Mouse (Mus musculus) heart, adult 2 months (tissue): ENCODE measurements around the gene Olfm1. TPM values are rescaled to one million over a fixed set of nuclear protein-coding genes. Genes with fewer than 3 reads are reported as not detected.

Source experiments
- DNase-seq, 2 experiments: peaks; one replicate each; pipeline ENCODE4 v3.0.0; 2021
- H3K27ac ChIP-seq: fragments of 200-600 bp; 2 replicates; pipeline ENCODE4 v1.8.1; 2022
- H3K27me3 ChIP-seq: fragments of 200-500 bp; 2 replicates; pipeline ENCODE4 v1.6.1; 2012; ENCODE audit warnings: mild to moderate bottlenecking, low read length, inconsistent platforms, mixed read lengths; ENCODE audit not compliant: control insufficient read depth, insufficient read depth
- H3K36me3 ChIP-seq: fragments of 200-500 bp; 2 replicates; pipeline ENCODE4 v1.6.1; 2012; ENCODE audit warnings: low read length, inconsistent platforms; ENCODE audit not compliant: control insufficient read depth, insufficient read depth
- H3K4me1 ChIP-seq: fragments of 200-500 bp; 2 replicates; pipeline ENCODE4 v1.6.1; 2011; ENCODE audit warnings: low read length; ENCODE audit not compliant: control insufficient read depth, insufficient read depth
- H3K4me3 ChIP-seq: fragments of 200-600 bp; 2 replicates; pipeline ENCODE4 v1.8.1; 2022
- H3K79me2 ChIP-seq: fragments of 200-500 bp; replicated peaks from 2 replicates; pipeline ENCODE4 v1.6.1; 2012; ENCODE audit warnings: mild to moderate bottlenecking, inconsistent platforms, low read length, moderate library complexity, mixed read lengths; ENCODE audit not compliant: control insufficient read depth, insufficient read depth
- H3K9ac ChIP-seq: fragments of 200-500 bp; 2 replicates; pipeline ENCODE4 v1.6.1; 2012; ENCODE audit warnings: low read depth, mild to moderate bottlenecking, control low read depth, inconsistent platforms, low read length, mixed read lengths
- CTCF ChIP-seq: fragments of 200-600 bp; IDR thresholded peaks from 2 replicates; pipeline ENCODE4 v1.8.1; 2022; ENCODE audit warnings: antibody characterized with exemption, mild to moderate bottlenecking, moderate library complexity
- EP300 ChIP-seq: fragments of 200-500 bp; IDR thresholded peaks from 2 replicates; pipeline ENCODE4 v1.6.1; 2011; ENCODE audit warnings: low read depth, low read length, control low read depth; ENCODE audit not compliant: insufficient read depth
- POLR2A ChIP-seq: fragments of 200-500 bp; IDR thresholded peaks from 2 replicates; pipeline ENCODE4 v1.6.1; 2011; ENCODE audit warnings: mild to moderate bottlenecking, low read depth, low read length, control low read depth; ENCODE audit not compliant: insufficient read depth
- WGBS: fragments of 180-500 bp; shearing (Covaris S2); methylation state at CpG from one replicate; pipeline ENCODE4 v1.1.7; 2018; 5-methylcytosine and 5-hydroxymethylcytosine counted together
- intact Hi-C: fragments of 180-260 bp; cut with DNase I; formaldehyde crosslinking; loops from one replicate; pipeline ENCODE4 v1.15.1; 2025
- polyA plus RNA-seq: library from polyadenylated mRNA; depleted of rRNA; stranded (reverse); fragments of >200 nt; gene quantifications from 2 replicates; pipeline ENCODE4 v1.2.3, GENCODE M21; 2012
- total RNA-seq, 2 experiments: library from RNA; stranded (reverse); gene quantifications; 2 replicates each; pipeline ENCODE4 v1.2.3; 2021

Gene Olfm1
- total and polyA plus RNA-seq, 3 experiments = 9.1 to 17.6 (median 9.1) TPM

DNA sequence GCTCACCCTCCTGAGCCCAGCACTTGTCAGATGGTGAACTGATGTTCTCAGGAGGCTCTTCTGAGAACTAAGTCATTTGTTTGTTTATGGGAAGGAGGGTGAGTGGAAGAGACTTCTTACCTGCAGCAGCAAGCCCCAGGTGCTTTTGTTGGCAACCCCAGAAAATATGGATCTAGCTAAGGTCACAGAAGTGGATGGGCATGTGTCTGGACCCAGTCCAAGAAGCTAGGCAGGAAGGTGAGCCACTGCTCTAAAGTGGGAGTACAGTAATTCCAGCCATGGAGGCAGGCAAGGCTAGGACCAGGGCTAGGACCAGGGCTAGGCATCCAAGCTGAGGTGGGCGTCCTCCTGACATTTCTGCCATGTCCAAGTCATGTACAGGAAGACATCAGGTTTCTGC is 26.8 kb downstream of the Olfm1 start:
- no peak for DNase-seq
- WGBS = 90% methylated on average over 1 of the region's 1 CpGs
- Histone ChIP-seq H3K9ac (no peak overlapping the region), H3K27me3 (no peaks in the 10 kb centered on the region), H3K79me2 (no peaks in the 10 kb centered on the region), H3K4me1 (no peaks in the 10 kb centered on the region), H3K36me3 (no peaks in the 10 kb centered on the region), H3K27ac (no peak overlapping the region; the same call in 1 of the 2 replicates), H3K4me3 (no peak overlapping the region)
- TF ChIP-seq POLR2A = no peak
- TF ChIP-seq CTCF = no peak
- no peak for TF ChIP-seq EP300
- intact Hi-C loops = no loop called here

DNA sequence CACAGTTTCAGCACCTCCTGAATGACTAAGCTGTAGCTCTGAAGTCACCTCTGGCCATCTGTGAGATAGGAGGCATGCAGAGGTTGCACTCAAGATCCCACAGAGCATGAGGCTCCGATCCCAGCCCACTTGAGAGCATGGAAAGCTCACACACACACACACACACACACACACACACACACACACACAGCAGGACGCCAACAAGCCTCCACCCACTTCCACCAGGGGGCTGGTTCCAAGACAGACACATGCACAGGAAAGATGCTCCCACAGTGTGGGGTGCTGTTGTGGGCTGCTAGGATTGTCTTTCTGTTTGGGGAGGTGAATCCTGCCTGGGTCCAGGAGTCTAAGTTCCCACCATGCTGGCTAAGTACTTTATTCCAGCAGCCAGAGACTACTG is 29.0 kb downstream of the Olfm1 start:
- no peaks in the 10 kb centered on the region for H3K36me3 ChIP-seq
- TF ChIP-seq EP300 (no peak), CTCF (no peak), POLR2A (no peak)
- DNase-seq = no peak
- intact Hi-C loops = no loop called here
- H3K4me1 ChIP-seq = no peaks in the 10 kb centered on the region
- 53% methylated on average over 2 of the region's 2 CpGs for WGBS
- no peaks in the 10 kb centered on the region for H3K27me3 ChIP-seq
- no peak overlapping the region for H3K27ac ChIP-seq
- no peak overlapping the region for H3K9ac ChIP-seq
- no peak overlapping the region for H3K4me3 ChIP-seq
- H3K79me2 ChIP-seq = no peaks in the 10 kb centered on the region

DNA sequence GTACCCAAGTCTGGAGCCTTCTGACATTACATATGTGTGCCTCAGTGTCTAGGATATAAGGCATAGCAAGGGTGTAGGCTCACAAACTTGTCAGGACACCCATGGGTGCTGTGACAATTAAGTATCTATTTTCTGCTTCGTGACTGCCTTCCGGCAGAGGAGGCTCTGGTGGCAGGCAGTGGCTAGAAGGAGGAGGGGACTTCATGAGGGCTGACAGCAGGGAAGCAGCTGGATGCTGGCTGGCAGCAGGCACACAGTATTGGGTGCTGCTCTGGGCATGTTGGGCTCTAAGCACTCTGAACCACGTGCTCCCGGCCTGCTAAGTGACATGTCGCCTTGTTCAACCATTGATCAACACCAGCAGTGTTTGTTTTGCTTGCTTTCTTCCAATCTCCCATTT is 32.0 kb downstream of the Olfm1 start:
- Histone ChIP-seq H3K4me3 (no peak overlapping the region), H3K27ac (no peak overlapping the region), H3K36me3 (no peaks in the 10 kb centered on the region), H3K4me1 (no peaks in the 10 kb centered on the region), H3K9ac (no peak overlapping the region), H3K27me3 (no peaks in the 10 kb centered on the region), H3K79me2 (no peaks in the 10 kb centered on the region)
- TF ChIP-seq POLR2A = no peak
- no peak for TF ChIP-seq EP300
- TF ChIP-seq CTCF = no peak
- intact Hi-C loops = no loop called here
- 75% methylated on average over 5 of the region's 5 CpGs for WGBS
- DNase-seq = no peak

DNA sequence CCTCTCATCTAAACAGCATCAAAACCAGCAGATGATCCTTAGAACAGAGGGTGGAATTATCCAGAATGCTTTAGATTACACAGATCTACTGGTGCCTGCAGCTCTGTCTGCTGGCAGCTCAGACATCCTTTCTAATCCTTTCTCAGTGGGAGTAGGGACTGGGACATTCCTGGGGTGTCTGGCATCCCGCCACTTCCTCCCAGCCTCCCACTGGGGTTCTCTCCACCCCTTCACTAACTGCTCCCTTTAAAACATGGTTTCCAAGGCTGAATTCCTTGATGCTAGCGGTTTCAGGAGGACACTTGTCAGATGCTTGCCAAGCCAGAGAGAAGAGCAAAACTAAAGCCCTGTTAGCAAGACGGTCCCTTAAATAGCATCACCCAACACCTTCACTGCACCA is 33.1 kb downstream of the Olfm1 start:
- H3K27me3 ChIP-seq = no peaks in the 10 kb centered on the region
- H3K9ac ChIP-seq = no peak overlapping the region
- intact Hi-C loops = no loop called here
- no peak overlapping the region for H3K27ac ChIP-seq
- H3K36me3 ChIP-seq = no peaks in the 10 kb centered on the region
- TF ChIP-seq POLR2A = no peak
- no peak for TF ChIP-seq CTCF
- no peak for TF ChIP-seq EP300
- DNase-seq = no peak
- H3K4me1 ChIP-seq = no peaks in the 10 kb centered on the region
- H3K79me2 ChIP-seq = no peaks in the 10 kb centered on the region
- 41% methylated on average over 3 of the region's 3 CpGs for WGBS
- H3K4me3 ChIP-seq = no peak overlapping the region

DNA sequence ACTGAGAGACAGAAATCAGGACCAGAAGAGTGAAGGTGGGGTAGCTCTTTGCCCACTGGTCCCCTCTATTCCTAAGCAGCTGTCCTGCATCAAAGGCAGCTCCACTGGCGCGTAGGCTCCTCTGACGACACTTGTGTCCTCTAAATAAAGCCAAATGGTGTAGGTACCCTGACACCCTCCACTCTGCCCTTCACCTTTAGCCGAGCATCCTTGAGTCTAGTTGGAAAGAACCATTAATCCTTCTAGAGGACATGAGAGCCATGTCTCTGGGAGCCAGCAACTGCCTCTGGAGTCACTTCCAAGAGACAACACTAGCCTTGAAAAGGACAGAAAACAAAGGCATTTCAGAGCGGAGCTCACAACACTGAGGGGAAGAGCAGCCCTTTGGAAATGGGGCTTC is 34.2 kb downstream of the Olfm1 start:
- H3K4me1 ChIP-seq = no peaks in the 10 kb centered on the region
- WGBS = 75% methylated on average over 5 of the region's 5 CpGs
- intact Hi-C loops = no loop called here
- DNase-seq = no peak
- H3K27ac ChIP-seq = no peak overlapping the region
- H3K79me2 ChIP-seq = no peaks in the 10 kb centered on the region
- no peaks in the 10 kb centered on the region for H3K27me3 ChIP-seq
- no peak for TF ChIP-seq CTCF
- no peak for TF ChIP-seq EP300
- TF ChIP-seq POLR2A = no peak
- no peaks in the 10 kb centered on the region for H3K36me3 ChIP-seq
- H3K4me3 ChIP-seq = no peak overlapping the region
- no peak overlapping the region for H3K9ac ChIP-seq

DNA sequence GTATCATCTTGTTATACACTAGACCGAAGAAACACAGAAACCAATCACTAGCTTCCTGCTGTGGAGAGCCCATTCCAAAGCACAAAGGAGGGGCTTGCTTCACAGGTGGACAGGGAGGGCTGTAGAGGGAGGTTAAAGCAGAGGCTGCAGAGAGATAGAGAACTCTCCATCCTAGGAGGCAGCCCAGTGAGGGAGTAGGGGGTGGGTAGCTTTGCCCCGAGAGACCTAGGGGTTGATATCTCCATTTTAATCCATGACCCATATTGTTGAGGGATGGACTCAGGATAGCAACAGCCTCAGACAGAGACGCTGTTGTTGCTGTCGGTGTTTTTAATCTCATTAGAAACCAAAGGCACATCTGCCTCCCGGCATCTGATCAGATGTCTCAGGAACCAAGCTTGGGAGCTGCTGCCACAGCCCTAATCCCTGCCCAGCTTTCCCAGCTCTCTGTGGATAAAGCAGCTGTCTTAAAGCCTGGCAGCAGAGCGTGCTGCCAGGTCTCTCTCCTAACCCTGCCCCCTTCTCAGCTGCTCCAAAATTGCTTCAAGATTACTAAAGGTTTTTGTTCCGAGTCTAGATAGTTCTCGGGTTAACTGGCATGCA is 34.9 kb downstream of the Olfm1 start:
- TF ChIP-seq POLR2A = no peak
- TF ChIP-seq CTCF = no peak
- no peak for TF ChIP-seq EP300
- Histone ChIP-seq H3K9ac (no peak overlapping the region), H3K79me2 (no peaks in the 10 kb centered on the region), H3K27me3 (no peaks in the 10 kb centered on the region), H3K4me3 (no peak overlapping the region), H3K36me3 (no peaks in the 10 kb centered on the region), H3K4me1 (no peaks in the 10 kb centered on the region), H3K27ac (no peak overlapping the region)
- intact Hi-C loops = no loop called here
- DNase-seq = no peak
- WGBS = 53% methylated on average over 8 of the region's 8 CpGs
